Mouse (Mus musculus): Measurements from ENCODE around the gene Aup1. TPM values are rescaled to one million over a fixed set of nuclear protein-coding genes. Genes with fewer than 3 reads are reported as not detected.
A peak's percentile ranks its signal among the peaks of the same experiment; 100 is the strongest.

Aup1 gene
- polyA plus RNA-seq, 1 experiment from 2014 or later: 164 TPM

- Histone ChIP-seq H3K4me3 (peak overlapping the region; percentile 84), H3K27ac (no peak overlapping the region), H3K36me3 (replicated peaks) (peaks cover 9% of the 10 kb centered on the region), H3K4me1 (peaks cover 36% of the 10 kb centered on the region), H3K27me3 (ENCODE audit: poor library complexity, severe bottlenecking) (peaks cover 28% of the 10 kb centered on the region), H3K9me3 (no peaks in the 10 kb centered on the region)
- 34% methylated on average over 11 of the region's 11 CpGs for WGBS
- DNase-seq (ENCODE audit: extremely low spot score, low spot score): no peak
Observed at GRCm38 (mm10) chr6:83103130-83103650, 48.9 kb downstream of the Aup1 start.

- Histone ChIP-seq H3K36me3 (replicated peaks) (peaks cover 9% of the 10 kb centered on the region), H3K27me3 (ENCODE audit: poor library complexity, severe bottlenecking) (peaks cover 28% of the 10 kb centered on the region), H3K4me1 (peaks cover 43% of the 10 kb centered on the region), H3K4me3 (no peak overlapping the region), H3K27ac (no peak overlapping the region), H3K9me3 (no peaks in the 10 kb centered on the region)
- DNase-seq (ENCODE audit: extremely low spot score, low spot score): no peak
- WGBS: 80% methylated on average over 4 of the region's 4 CpGs
Observed at GRCm38 (mm10) chr6:83104158-83104557, 49.8 kb downstream of the Aup1 start.

MicroRNAs within 50 kb of the gene (microRNA counts, 519-probe panel; counts per million panel counts)
- 341 counts per million, percentile 65 among the panel's probes with 10 or more counts for microRNA mmu-miR-3470a+mmu-miR-3470b

Small RNAs within 50 kb of the gene (microRNA-seq; reads per million reads assigned to microRNA genes)
- gene Mir3470a: not detected
- gene Mir7040: not detected

Other genes starting within 250 kb of the Aup1 start
- 1.8 TPM in 2 replicates for gene Sema4f, start 114.8 kb upstream of the Aup1 start, polyA plus RNA-seq (2016; fragmentation: Nextera tagmentation; extraction: Ambion mirVana)
- gene M1ap, start 107.6 kb upstream of the Aup1 start, polyA plus RNA-seq (2016; fragmentation: Nextera tagmentation; extraction: Ambion mirVana): 0.81 TPM in 1 of 2 replicates, not detected in the other
- 10.4 and 10.9 TPM in 2 replicates for gene Dok1, start 21.1 kb upstream of the Aup1 start, polyA plus RNA-seq (2016; fragmentation: Nextera tagmentation; extraction: Ambion mirVana)
- 7.2 and 9.4 TPM in 2 replicates for gene Loxl3, start 20.3 kb upstream of the Aup1 start, polyA plus RNA-seq (2016; fragmentation: Nextera tagmentation; extraction: Ambion mirVana)
- 78.1 and 92.0 TPM in 2 replicates for gene Htra2, start 752 bp downstream of the Aup1 start, polyA plus RNA-seq (2016; fragmentation: Nextera tagmentation; extraction: Ambion mirVana)
- gene Dqx1, start 3.3 kb downstream of the Aup1 start, polyA plus RNA-seq (2016; fragmentation: Nextera tagmentation; extraction: Ambion mirVana): 1.7 TPM in 2 replicates
- gene Tlx2, start 15.8 kb downstream of the Aup1 start, polyA plus RNA-seq (2016; fragmentation: Nextera tagmentation; extraction: Ambion mirVana): not detected in 2 replicates
- 37.6 and 39.4 TPM in 2 replicates for gene Pcgf1, start 23.3 kb downstream of the Aup1 start, polyA plus RNA-seq (2016; fragmentation: Nextera tagmentation; extraction: Ambion mirVana)
- 0.20 and 0.29 TPM in 2 replicates for gene Lbx2, start 31.8 kb downstream of the Aup1 start, polyA plus RNA-seq (2016; fragmentation: Nextera tagmentation; extraction: Ambion mirVana)
- gene Ccdc142, start 47.1 kb downstream of the Aup1 start, polyA plus RNA-seq (2016; fragmentation: Nextera tagmentation; extraction: Ambion mirVana): 2.6 and 3.1 TPM in 2 replicates
- gene Gm42688, start 47.1 kb downstream of the Aup1 start, polyA plus RNA-seq (2016; fragmentation: Nextera tagmentation; extraction: Ambion mirVana): 1.9 and 2.2 TPM in 2 replicates
- gene Mrpl53, start 54.5 kb downstream of the Aup1 start, polyA plus RNA-seq (2016; fragmentation: Nextera tagmentation; extraction: Ambion mirVana): 135 and 149 TPM in 2 replicates
- 32.6 and 38.3 TPM in 2 replicates for gene Mogs, start 61.0 kb downstream of the Aup1 start, polyA plus RNA-seq (2016; fragmentation: Nextera tagmentation; extraction: Ambion mirVana)
- 125 and 137 TPM in 2 replicates for gene Wbp1, start 67.0 kb downstream of the Aup1 start, polyA plus RNA-seq (2016; fragmentation: Nextera tagmentation; extraction: Ambion mirVana)
- 17.5 and 19.2 TPM in 2 replicates for gene Ino80b, start 70.9 kb downstream of the Aup1 start, polyA plus RNA-seq (2016; fragmentation: Nextera tagmentation; extraction: Ambion mirVana)
- gene Rtkn, start 80.9 kb downstream of the Aup1 start, polyA plus RNA-seq (2016; fragmentation: Nextera tagmentation; extraction: Ambion mirVana): 32.1 and 32.7 TPM in 2 replicates
- gene Wdr54, start 101.9 kb downstream of the Aup1 start, polyA plus RNA-seq (2016; fragmentation: Nextera tagmentation; extraction: Ambion mirVana): 13.9 and 14.7 TPM in 2 replicates
- gene 1700003E16Rik, start 101.9 kb downstream of the Aup1 start, polyA plus RNA-seq (2016; fragmentation: Nextera tagmentation; extraction: Ambion mirVana): 1.3 and 1.9 TPM in 2 replicates
- 88.8 and 93.8 TPM in 2 replicates for gene Dctn1, start 111.4 kb downstream of the Aup1 start, polyA plus RNA-seq (2016; fragmentation: Nextera tagmentation; extraction: Ambion mirVana)
- 0.30 and 1.1 TPM in 2 replicates for gene Slc4a5, start 165.3 kb downstream of the Aup1 start, polyA plus RNA-seq (2016; fragmentation: Nextera tagmentation; extraction: Ambion mirVana)

All from forebrain, embryonic 10.5 days (tissue).